Mouse (Mus musculus) stomach, embryonic 16.5 days (tissue): ENCODE results near the gene Rftn1. TPM values are rescaled to one million over a fixed set of nuclear protein-coding genes. Genes with fewer than 3 reads are reported as not detected.

ENCODE experiments used
- ATAC-seq: fragments of 200-750 bp; cut with Nextera tagmentation; 2 replicates; pipeline ENCODE4 v1.8.0; 2017; ENCODE audit warnings: moderate number of reproducible peaks, moderate TSS enrichment; ENCODE audit not compliant: insufficient read depth, low FRiP score
- H3K27ac ChIP-seq: fragments of 300-500 bp; sonication (generic); 2 replicates; pipeline ENCODE4 v1.5.1; 2014; ENCODE audit warnings: low read length
- H3K27me3 ChIP-seq: fragments of 300-500 bp; sonication (generic); 2 replicates; pipeline ENCODE4 v1.6.1; 2014; ENCODE audit warnings: low read length, control low read depth, mixed read lengths; ENCODE audit not compliant: control insufficient read depth, insufficient read depth
- H3K36me3 ChIP-seq: fragments of 300-500 bp; sonication (generic); 2 replicates; pipeline ENCODE4 v1.6.1; 2014; ENCODE audit warnings: low read length; ENCODE audit not compliant: control insufficient read depth, insufficient read depth
- H3K4me1 ChIP-seq: fragments of 300-500 bp; sonication (generic); 2 replicates; pipeline ENCODE4 v1.6.1; 2014; ENCODE audit warnings: low read length, control low read depth, mixed read lengths; ENCODE audit not compliant: control insufficient read depth, insufficient read depth
- H3K4me2 ChIP-seq: fragments of 300-500 bp; sonication (generic); 2 replicates; pipeline ENCODE4 v1.6.1; 2014; ENCODE audit warnings: low read depth, low read length, mixed read lengths
- H3K4me3 ChIP-seq: fragments of 300-500 bp; sonication (generic); replicated peaks from 2 replicates; pipeline ENCODE4 v1.5.1; 2014; ENCODE audit warnings: mild to moderate bottlenecking, low read length
- H3K9ac ChIP-seq: fragments of 300-500 bp; sonication (generic); 2 replicates; pipeline ENCODE4 v1.6.1; 2014; ENCODE audit warnings: low read length
- H3K9me3 ChIP-seq: fragments of 300-500 bp; sonication (generic); replicated peaks from 2 replicates; pipeline ENCODE4 v1.6.1; 2016; ENCODE audit warnings: low read length, control low read depth; ENCODE audit not compliant: control insufficient read depth
- WGBS: fragments of 180-500 bp; shearing (Covaris S2); extraction: QIAGEN DNeasy Blood & Tissue Kit; methylation state at CpG from one replicate; pipeline ENCODE4 v1.1.7; 2014; 5-methylcytosine and 5-hydroxymethylcytosine counted together
- polyA plus RNA-seq: library from polyadenylated mRNA; unstranded; fragments of >200 nt; fragmentation: Nextera tagmentation; extraction: Ambion mirVana; gene quantifications from 2 replicates; pipeline ENCODE4 v1.2.1, GENCODE M21; 2015

The Rftn1 gene
- polyA plus RNA-seq, 1 experiment from 2014 or later, result 12.9 TPM

DNA sequence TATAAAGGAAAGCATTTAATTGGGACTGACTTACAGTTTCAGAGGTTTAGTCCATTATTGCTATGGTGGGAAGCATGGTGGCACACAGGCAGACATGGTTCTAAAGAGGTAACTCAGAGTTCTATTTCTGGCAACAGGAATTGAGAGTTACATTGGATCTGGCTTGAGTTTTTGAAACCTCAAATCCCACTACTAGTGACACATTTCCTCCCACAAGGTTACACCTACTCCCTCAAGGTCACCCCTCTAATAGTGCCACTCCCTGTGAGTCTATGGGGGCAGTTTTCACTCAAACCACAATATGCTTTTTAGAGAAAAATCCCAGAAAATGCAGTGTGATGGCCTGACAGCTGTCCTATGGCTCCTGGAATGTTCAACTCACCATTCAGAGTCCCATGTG lies 231.5 kb downstream of the Rftn1 start:
- no peak overlapping the region for H3K4me2 ChIP-seq
- ATAC-seq, result no peak
- H3K36me3 ChIP-seq, result no peaks in the 10 kb centered on the region
- no peaks in the 10 kb centered on the region for H3K27me3 ChIP-seq
- no peak overlapping the region for H3K27ac ChIP-seq
- no peaks in the 10 kb centered on the region for H3K4me1 ChIP-seq
- H3K4me3 ChIP-seq, result no peak overlapping the region
- no peaks in the 10 kb centered on the region for H3K9me3 ChIP-seq
- H3K9ac ChIP-seq, result no peak overlapping the region

DNA sequence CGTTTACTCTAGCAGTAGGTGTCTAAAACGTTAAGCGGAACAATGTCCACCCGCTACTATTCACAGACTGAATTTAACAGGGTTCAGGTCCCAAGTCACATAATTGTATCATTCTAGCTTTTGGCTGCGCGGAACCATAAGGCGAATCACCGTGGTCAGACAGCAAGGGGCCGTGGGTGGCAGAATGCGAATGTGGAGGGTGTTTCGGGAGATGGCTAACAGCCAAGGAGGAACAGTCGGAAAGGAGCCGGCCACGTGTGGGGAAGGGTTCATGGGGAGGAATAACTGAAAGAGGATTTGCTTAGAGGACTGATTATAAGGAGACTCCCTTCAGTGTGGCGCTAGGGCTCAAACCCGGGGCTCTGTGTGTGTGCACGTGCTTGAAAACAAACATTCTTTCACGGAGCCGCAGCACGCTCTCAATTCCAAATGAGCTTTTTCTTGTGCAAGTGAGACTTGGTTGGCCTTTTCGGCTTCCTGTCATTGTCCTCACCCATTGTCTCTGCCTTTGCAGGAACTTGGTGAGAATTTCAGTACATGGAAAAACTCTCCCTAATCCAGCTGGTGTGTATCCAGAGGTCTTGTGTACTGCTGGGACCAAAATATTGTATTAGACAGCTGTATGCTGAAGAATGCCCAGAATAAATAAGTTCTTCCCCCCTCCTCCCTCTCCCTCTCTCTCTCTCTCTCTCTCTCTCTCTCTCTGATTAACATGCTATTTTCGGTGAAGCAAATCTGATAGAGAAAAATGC lies 238.4 kb downstream of the Rftn1 start:
- H3K9ac ChIP-seq, result peak overlapping the region; percentile 46
- 40% methylated on average over 22 of the region's 22 CpGs for WGBS
- no peaks in the 10 kb centered on the region for H3K36me3 ChIP-seq
- ATAC-seq, result peak; percentile 73
- H3K4me3 ChIP-seq, result peak overlapping the region; percentile 23
- no peaks in the 10 kb centered on the region for H3K9me3 ChIP-seq
- H3K4me2 ChIP-seq, result peak overlapping the region; percentile 57
- H3K4me1 ChIP-seq, result peaks cover 3% of the 10 kb centered on the region
- H3K27me3 ChIP-seq, result no peaks in the 10 kb centered on the region
- H3K27ac ChIP-seq, result peak overlapping the region; percentile 81

DNA sequence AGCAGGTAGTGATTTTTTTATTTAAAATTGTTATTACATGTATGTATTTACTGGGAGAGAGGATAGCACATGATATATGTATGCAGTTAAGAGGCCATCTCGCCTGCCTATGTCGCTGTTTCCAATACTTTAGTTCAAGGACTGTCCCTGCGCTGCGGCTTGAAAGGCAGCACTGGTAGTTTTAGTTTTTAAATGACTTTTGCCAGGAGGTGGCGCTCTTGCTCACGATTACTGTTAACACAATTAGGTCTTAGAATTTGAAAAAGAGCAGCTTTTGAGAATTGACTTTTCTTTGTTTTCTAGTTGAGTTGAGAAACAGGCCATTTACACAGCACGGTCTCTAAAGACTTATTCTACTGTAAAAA lies 239.0 kb downstream of the Rftn1 start:
- Histone ChIP-seq H3K27ac (peak overlapping the region; percentile 81), H3K4me1 (peaks cover 3% of the 10 kb centered on the region), H3K27me3 (no peaks in the 10 kb centered on the region), H3K9ac (peak overlapping the region; percentile 46; the same call in 1 of the 2 replicates), H3K4me2 (peak overlapping the region; percentile 57), H3K9me3 (no peaks in the 10 kb centered on the region), H3K4me3 (peak overlapping the region; percentile 23), H3K36me3 (no peaks in the 10 kb centered on the region)
- 11% methylated on average over 7 of the region's 7 CpGs for WGBS
- ATAC-seq, result no peak

DNA sequence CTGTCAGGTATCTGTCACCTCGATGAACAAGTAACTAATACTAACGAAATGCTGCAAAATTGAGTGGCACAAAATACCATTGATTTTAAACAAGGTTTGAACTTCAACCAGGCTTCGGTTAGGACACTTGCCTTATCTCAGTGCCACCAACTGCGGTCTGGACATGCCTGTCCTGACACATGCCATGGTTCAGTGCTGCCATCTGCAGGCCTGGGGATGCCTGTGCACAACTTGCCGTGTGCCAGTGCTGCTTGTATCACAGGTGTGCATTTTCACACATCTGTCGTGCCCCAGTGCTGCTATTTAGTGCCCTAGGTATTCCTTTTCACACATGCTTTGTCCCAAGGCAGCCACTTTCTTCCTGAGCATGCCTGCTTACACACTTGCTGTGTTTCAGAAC lies 247.8 kb downstream of the Rftn1 start:
- no peaks in the 10 kb centered on the region for H3K27me3 ChIP-seq
- H3K4me2 ChIP-seq, result no peak overlapping the region
- no peaks in the 10 kb centered on the region for H3K36me3 ChIP-seq
- H3K9me3 ChIP-seq, result no peaks in the 10 kb centered on the region
- no peak overlapping the region for H3K27ac ChIP-seq
- no peak overlapping the region for H3K4me3 ChIP-seq
- WGBS, result 61% methylated on average over 6 of the region's 6 CpGs
- H3K4me1 ChIP-seq, result no peaks in the 10 kb centered on the region
- H3K9ac ChIP-seq, result no peak overlapping the region
- no peak for ATAC-seq

Other genes with a start within 250 kb of the Rftn1 start
- 0.15 TPM in 1 of 2 replicates, not detected in the other for gene Dazl, start 103.0 kb upstream of the Rftn1 start, polyA plus RNA-seq